Mouse (Mus musculus) heart, embryonic 15.5 days (tissue): Measurements from ENCODE around the gene Arhgdig. TPM values are rescaled to one million over a fixed set of nuclear protein-coding genes. Genes with fewer than 3 reads are reported as not detected.
"Not testable (repeated sequence)": the region's sequence is repeated elsewhere in the genome, so short reads cannot be mapped to it uniquely, and the experiment has no call there.

Experiments
- ATAC-seq: fragments of 200-750 bp; cut with Nextera tagmentation; replicated peaks from 2 replicates; pipeline ENCODE4 v1.8.0; 2017; ENCODE audit warnings: low read depth, moderate TSS enrichment; ENCODE audit not compliant: insufficient number of reproducible peaks, insufficient read depth, low FRiP score
- H3K27ac ChIP-seq: fragments of 300-500 bp; sonication (generic); 2 replicates; pipeline ENCODE4 v1.5.1; 2015; ENCODE audit warnings: mild to moderate bottlenecking, inconsistent platforms
- H3K27me3 ChIP-seq: fragments of 300-500 bp; sonication (generic); 2 replicates; pipeline ENCODE4 v1.6.1; 2015; ENCODE audit warnings: inconsistent platforms
- H3K36me3 ChIP-seq: fragments of 300-500 bp; sonication (generic); 2 replicates; pipeline ENCODE4 v1.6.1; 2015; ENCODE audit warnings: mild to moderate bottlenecking, inconsistent platforms
- H3K4me1 ChIP-seq: fragments of 300-500 bp; sonication (generic); replicated peaks from 2 replicates; pipeline ENCODE4 v1.6.1; 2015; ENCODE audit warnings: inconsistent platforms
- H3K4me2 ChIP-seq: fragments of 300-500 bp; sonication (generic); 2 replicates; pipeline ENCODE4 v1.6.1; 2015; ENCODE audit warnings: inconsistent platforms, mild to moderate bottlenecking, moderate library complexity
- H3K4me3 ChIP-seq: fragments of 300-500 bp; sonication (generic); 2 replicates; pipeline ENCODE4 v1.5.1; 2015; ENCODE audit warnings: mild to moderate bottlenecking, inconsistent platforms
- H3K9ac ChIP-seq: fragments of 300-500 bp; sonication (generic); 2 replicates; pipeline ENCODE4 v1.6.1; 2015; ENCODE audit warnings: mild to moderate bottlenecking, inconsistent platforms
- H3K9me3 ChIP-seq: fragments of 300-500 bp; sonication (generic); replicated peaks from 2 replicates; pipeline ENCODE4 v1.6.1; 2016; ENCODE audit warnings: inconsistent platforms
- WGBS: fragments of 180-500 bp; shearing (Covaris S2); methylation state at CpG from one replicate; pipeline ENCODE4 v1.1.7; 2015; ENCODE audit warnings: mixed read lengths; 5-methylcytosine and 5-hydroxymethylcytosine counted together
- polyA plus RNA-seq: library from polyadenylated mRNA; unstranded; fragments of >200 nt; fragmentation: Nextera tagmentation; extraction: Ambion mirVana; gene quantifications from 2 replicates; pipeline ENCODE4 v1.2.1, GENCODE M21; 2015

Gene Arhgdig
- polyA plus RNA-seq, 1 experiment from 2014 or later: 3.7 TPM

DNA sequence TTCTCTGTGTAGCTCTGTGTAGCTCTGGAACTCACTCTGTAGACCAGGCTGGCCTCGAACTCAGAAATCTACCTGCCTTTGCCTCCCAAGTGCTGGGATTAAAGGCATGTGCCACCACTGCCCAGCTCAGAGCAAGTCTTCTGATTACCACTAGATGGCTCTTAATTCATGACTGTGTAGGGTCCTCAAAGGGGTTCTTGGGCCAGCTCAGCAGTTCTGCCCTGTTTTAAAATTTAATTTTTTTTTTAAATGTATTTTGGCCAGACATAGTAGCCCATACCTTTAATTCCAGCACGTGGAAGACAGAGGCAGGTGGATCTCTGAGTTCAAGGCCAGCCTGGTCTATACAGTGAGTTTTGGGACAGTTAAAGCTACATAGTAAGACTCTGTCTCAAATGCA is 32.3 kb downstream of the Arhgdig start:
- H3K4me2 ChIP-seq, H3K27me3 ChIP-seq, H3K27ac ChIP-seq, H3K4me3 ChIP-seq, H3K9me3 ChIP-seq, H3K9ac ChIP-seq, H3K4me1 ChIP-seq, ATAC-seq: not testable (repeated sequence)
- peaks cover 27% of the 10 kb centered on the region; the same call in 1 of the 2 replicates for H3K36me3 ChIP-seq
- WGBS: 78% methylated on average over 2 of the region's 2 CpGs

DNA sequence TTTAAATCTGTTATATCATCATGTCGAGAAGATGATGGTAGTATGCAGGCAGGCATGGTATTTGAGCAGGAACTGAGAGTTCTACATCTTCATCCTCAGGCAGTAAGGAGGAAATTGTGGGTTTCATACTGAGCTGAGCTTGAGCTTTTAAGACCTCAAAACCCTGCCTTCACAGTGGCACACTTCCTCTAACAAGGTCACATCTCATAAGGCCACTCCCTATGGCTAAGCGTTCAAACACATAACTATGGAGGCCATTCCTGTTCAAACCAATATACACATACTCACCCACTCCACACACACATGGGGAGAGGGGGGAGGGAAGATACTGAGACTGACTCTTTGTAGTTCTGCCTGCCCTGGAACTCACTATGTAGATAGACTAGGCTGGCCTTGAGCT is 39.5 kb downstream of the Arhgdig start:
- WGBS: 82% methylated on average over 2 of the region's 2 CpGs
- H3K4me3 ChIP-seq: no peak overlapping the region
- H3K9ac ChIP-seq: no peak overlapping the region

DNA sequence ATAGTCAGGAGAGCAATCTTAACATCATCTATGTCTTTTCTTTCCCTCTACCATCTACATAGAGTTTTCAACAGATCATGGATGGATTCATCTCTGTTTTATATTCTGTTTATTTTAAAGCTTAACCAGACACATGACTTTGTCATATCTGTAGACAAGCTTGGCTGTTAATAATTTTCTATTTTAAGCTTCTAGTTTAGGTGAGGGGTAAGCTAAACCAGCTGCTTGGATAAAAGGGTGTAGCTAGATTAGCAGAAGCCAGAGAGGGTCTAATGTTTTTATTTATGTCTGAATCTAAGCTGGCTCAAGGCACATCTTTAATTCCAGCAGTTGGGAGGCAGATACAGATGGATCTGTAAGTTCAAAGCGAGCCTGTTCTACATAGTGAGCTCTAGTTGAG is 44.9 kb downstream of the Arhgdig start:
- Histone ChIP-seq H3K4me1 (peaks cover 9% of the 10 kb centered on the region), H3K27me3 (no peaks in the 10 kb centered on the region), H3K9me3 (no peaks in the 10 kb centered on the region), H3K4me2 (no peak overlapping the region), H3K4me3 (no peak overlapping the region), H3K36me3 (0 out of 2 replicates have a peak, but pooled peaks cover 3% of the 10 kb centered on the region), H3K9ac (no peak overlapping the region), H3K27ac (peak overlapping the region; percentile 63)
- 90% methylated on average over 1 of the region's 1 CpGs for WGBS
- ATAC-seq: no peak

More for the DNA sequence above, 39.5 kb downstream of the Arhgdig start:
- ATAC-seq: no peak
- Histone ChIP-seq H3K27me3 (no peaks in the 10 kb centered on the region), H3K4me1 (0 out of 2 replicates have a peak, but pooled peaks cover under 1% of the 10 kb centered on the region), H3K9me3 (no peaks in the 10 kb centered on the region), H3K4me2 (no peak overlapping the region), H3K27ac (no peak overlapping the region), H3K36me3 (0 out of 2 replicates have a peak, but pooled peaks cover 3% of the 10 kb centered on the region)

DNA sequence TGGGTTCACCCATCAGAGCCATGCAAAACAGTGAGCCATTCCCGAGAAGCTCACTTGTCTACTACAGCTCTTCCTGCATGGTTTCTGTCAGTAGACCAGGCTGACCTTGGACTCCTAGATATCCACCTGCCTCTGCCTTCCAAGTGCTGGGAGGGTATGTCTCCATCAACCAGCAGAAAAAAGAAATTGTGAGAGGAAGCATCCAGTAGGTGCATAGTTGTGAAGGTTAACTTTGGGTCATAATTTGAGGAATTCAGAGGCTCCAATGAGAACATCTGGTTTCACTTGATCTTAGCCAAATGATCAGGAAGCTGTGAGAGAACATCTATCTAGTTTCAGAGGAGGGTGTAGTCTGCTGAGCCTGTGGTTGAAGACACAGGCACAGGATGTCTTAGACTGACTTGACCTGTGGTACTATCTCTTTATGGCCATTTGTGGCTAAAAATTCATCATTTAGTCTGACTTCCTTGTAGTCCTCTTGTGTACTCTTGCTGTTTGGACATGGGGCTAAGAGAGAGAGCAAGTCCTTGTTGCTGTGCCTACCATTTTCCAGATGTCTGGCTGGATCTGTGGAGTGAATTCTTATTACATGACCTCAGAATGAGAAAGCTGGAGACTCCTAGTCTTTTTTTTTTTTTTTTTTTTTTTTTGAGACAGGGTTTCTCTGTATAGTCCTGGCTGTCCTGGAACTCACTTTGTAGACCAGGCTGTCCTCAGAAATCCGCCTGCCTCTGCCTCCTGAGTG is 55.5 kb downstream of the Arhgdig start:
- Histone ChIP-seq H3K9me3 (no peaks in the 10 kb centered on the region), H3K36me3 (peaks cover 41% of the 10 kb centered on the region), H3K27ac (no peak overlapping the region), H3K4me2 (no peak overlapping the region), H3K9ac (no peak overlapping the region), H3K4me3 (no peak overlapping the region), H3K27me3 (no peaks in the 10 kb centered on the region), H3K4me1 (no peaks in the 10 kb centered on the region)
- ATAC-seq: no peak
- 91% methylated on average over 2 of the region's 2 CpGs for WGBS

Other genes starting within 250 kb of the Arhgdig start
- gene Capn15, start 222.0 kb downstream of the Arhgdig start, polyA plus RNA-seq: 9.3 and 13.5 TPM in 2 replicates
- 10.2 and 12.8 TPM in 2 replicates for gene Rab11fip3, start 138.2 kb downstream of the Arhgdig start, polyA plus RNA-seq
- gene Decr2, start 117.4 kb downstream of the Arhgdig start, polyA plus RNA-seq: 36.0 and 36.9 TPM in 2 replicates
- gene Nme4, start 112.2 kb downstream of the Arhgdig start, polyA plus RNA-seq: 48.8 and 61.8 TPM in 2 replicates
- gene Tmem8, start 94.5 kb downstream of the Arhgdig start, polyA plus RNA-seq: 0.77 and 1.3 TPM in 2 replicates
- gene Mrpl28, start 84.3 kb downstream of the Arhgdig start, polyA plus RNA-seq: 195 and 202 TPM in 2 replicates
- 8.8 and 12.5 TPM in 2 replicates for gene Axin1, start 69.1 kb downstream of the Arhgdig start, polyA plus RNA-seq
- gene Pdia2, start 8.7 kb downstream of the Arhgdig start, polyA plus RNA-seq: 0.25 and 0.76 TPM in 2 replicates
- gene Rgs11, start 4.8 kb downstream of the Arhgdig start, polyA plus RNA-seq: 4.5 and 5.7 TPM in 2 replicates
- gene Fam234a, start 36.5 kb upstream of the Arhgdig start, polyA plus RNA-seq: 44.3 and 47.5 TPM in 2 replicates
- gene Luc7l, start 45.1 kb upstream of the Arhgdig start, polyA plus RNA-seq: 53.4 and 55.3 TPM in 2 replicates
- gene Neurl1b, start 207.0 kb upstream of the Arhgdig start, polyA plus RNA-seq: 2.5 and 2.7 TPM in 2 replicates